ENCODE assay signal across 9 mouse cellular contexts in genomic region chr15:12789406-12789867, GRCm38 (mm10). TPM values are rescaled to one million over a fixed set of nuclear protein-coding genes. Genes with fewer than 3 reads are reported as not detected.
DNase-seq lines count a peak whose midpoint lies in the region; ATAC-seq and TF ChIP-seq lines count a peak whose summit lies in the region.
"Had no signal": no experiment of that assay in that cellular context is flagged by ENCODE, and none has a peak within 500 bp of the region (broad histone marks: within the 10 kb centered on the region; RNA-seq: fewer than 3 reads in every experiment).

No protein-coding gene starts in this region.

- H3K9ac ChIP-seq in lung, embryonic 14.5 days, result no peak overlapping the region
- no peak overlapping the region for H3K9ac ChIP-seq in limb, embryonic 13.5 days
- no peak overlapping the region for H3K9ac ChIP-seq in stomach, embryonic 15.5 days

- no peak overlapping the region for H3K4me3 ChIP-seq in lung, embryonic 14.5 days (ENCODE audit: low read depth, low read length)
- no peak overlapping the region for H3K4me3 ChIP-seq in limb, embryonic 13.5 days
- no peak overlapping the region for H3K4me3 ChIP-seq in stomach, embryonic 15.5 days (replicated peaks)
- no peak overlapping the region for H3K4me3 ChIP-seq in thymus, adult 2 months (ENCODE audit: control insufficient read depth, insufficient read depth, low read length)

- no peak for TF ChIP-seq CTCF in lung, embryonic 14.5 days (IDR thresholded peaks at IDR 0.05; ENCODE audit: low read depth)
- TF ChIP-seq CTCF in thymus, adult 2 months (IDR thresholded peaks at IDR 0.05; ENCODE audit: borderline replicate concordance, control insufficient read depth, extremely low read depth, insufficient read depth, low read length, poor library complexity), result no peak

- H3K4me2 ChIP-seq in lung, embryonic 14.5 days, result peak overlapping the region; percentile 21; the same call in 1 of the 2 replicates
- H3K4me2 ChIP-seq in limb, embryonic 13.5 days (replicated peaks), result peak overlapping the region; percentile 22; the same call in 1 of the 2 replicates
- peak overlapping the region; percentile 31; the same call in 1 of the 2 replicates for H3K4me2 ChIP-seq in stomach, embryonic 15.5 days

- DNase-seq in frontal cortex, postnatal 14 days (ENCODE audit: low spot score in 2 of 2), result no peak
- DNase-seq in lung, embryonic 14.5 days, result peak; percentile 52
- no peak for DNase-seq in lung, postnatal 36 days
- DNase-seq in thymus, adult 2 months, result no peak
- DNase-seq: left cerebral cortex, postnatal 4 days had no signal

- H3K4me1 ChIP-seq in lung, embryonic 14.5 days (ENCODE audit: insufficient read depth), result no peaks in the 10 kb centered on the region
- H3K4me1 ChIP-seq in limb, embryonic 13.5 days, result peaks cover 8% of the 10 kb centered on the region
- H3K4me1 ChIP-seq in stomach, embryonic 15.5 days, result peaks cover 5% of the 10 kb centered on the region; the same call in 1 of the 2 replicates
- H3K4me1 ChIP-seq in thymus, adult 2 months (replicated peaks; ENCODE audit: control insufficient read depth, insufficient read depth, low read length), result no peaks in the 10 kb centered on the region

- H3K9me3 ChIP-seq in lung, embryonic 14.5 days (ENCODE audit: low read depth, low read length), result no peaks in the 10 kb centered on the region
- no peaks in the 10 kb centered on the region for H3K9me3 ChIP-seq in limb, embryonic 13.5 days
- no peaks in the 10 kb centered on the region for H3K9me3 ChIP-seq in stomach, embryonic 15.5 days

- no peaks in the 10 kb centered on the region for H3K36me3 ChIP-seq in lung, embryonic 14.5 days (ENCODE audit: insufficient read depth)
- H3K36me3 ChIP-seq in limb, embryonic 13.5 days, result no peaks in the 10 kb centered on the region
- no peaks in the 10 kb centered on the region for H3K36me3 ChIP-seq in stomach, embryonic 15.5 days
- no peaks in the 10 kb centered on the region for H3K36me3 ChIP-seq in thymus, adult 2 months (ENCODE audit: control insufficient read depth, insufficient read depth, low read length)

- no peaks in the 10 kb centered on the region for H3K27me3 ChIP-seq in lung, embryonic 14.5 days (ENCODE audit: insufficient read depth, low read length)
- H3K27me3 ChIP-seq in limb, embryonic 13.5 days, result no peaks in the 10 kb centered on the region
- no peaks in the 10 kb centered on the region for H3K27me3 ChIP-seq in stomach, embryonic 15.5 days (replicated peaks)
- H3K27me3 ChIP-seq in thymus, adult 2 months (ENCODE audit: control insufficient read depth, insufficient read depth, low read length), result no peaks in the 10 kb centered on the region

- ATAC-seq in frontal cortex, adult (ENCODE audit: low TSS enrichment), result peak; percentile 62
- peak; percentile 81 for ATAC-seq in lung, embryonic 14.5 days (ENCODE audit: insufficient read depth)
- ATAC-seq in limb, embryonic 13.5 days (ENCODE audit: low FRiP score, low read depth), result no peak; the same call in 1 of the 2 replicates
- ATAC-seq in stomach, embryonic 15.5 days (ENCODE audit: insufficient read depth, low FRiP score, low read depth), result peak; percentile 89
- no peak for ATAC-seq in erythroid progenitor cell, adult 5-6 weeks (replicated peaks; ENCODE audit: low FRiP score, poor library complexity, severe bottlenecking)

- 0 out of 2 replicates have a peak overlapping the region, but pooled peaks have one; percentile 44 for H3K27ac ChIP-seq in lung, embryonic 14.5 days (ENCODE audit: low read depth)
- no peak overlapping the region for H3K27ac ChIP-seq in limb, embryonic 13.5 days
- H3K27ac ChIP-seq in stomach, embryonic 15.5 days, result peak overlapping the region; percentile 6
- H3K27ac ChIP-seq in thymus, adult 2 months (ENCODE audit: control insufficient read depth, insufficient read depth, low read length), result no peak overlapping the region

- no peak for TF ChIP-seq POLR2A in thymus, adult 2 months (IDR thresholded peaks at IDR 0.05; ENCODE audit: control insufficient read depth, extremely low read depth, insufficient read depth, low read length, poor library complexity)

- WGBS in lung, embryonic 14.5 days, result 18% methylated on average over 10 of the region's 10 CpGs
- 27% methylated on average over 10 of the region's 10 CpGs for WGBS in limb, embryonic 13.5 days
- 15% methylated on average over 10 of the region's 10 CpGs for WGBS in stomach, embryonic 15.5 days
- 62% methylated on average over 10 of the region's 10 CpGs for WGBS in thymus, adult 2 months

RNA-seq across cellular contexts. Expression of gene 6030458C11Rik, which starts 35.0 kb away (rescaled TPM):
- 35.0 and 35.1 TPM in 2 replicates for polyA plus RNA-seq in lung, embryonic 14.5 days (2014; fragmentation: Nextera tagmentation; extraction: Ambion mirVana)
- 49.7 and 51.1 TPM in 2 replicates for polyA plus RNA-seq in limb, embryonic 13.5 days (2015; fragmentation: Nextera tagmentation; extraction: Ambion mirVana)
- polyA plus RNA-seq in stomach, embryonic 15.5 days (2015; fragmentation: Nextera tagmentation; extraction: Ambion mirVana), result 37.8 and 38.5 TPM in 2 replicates
- total RNA-seq in erythroid progenitor cell, adult 5-6 weeks (2015; ENCODE audit: low replicate concordance), result 39.4 and 44.7 TPM in 2 replicates
- total RNA-seq in erythroid progenitor cell, adult 5-6 weeks (2017; ENCODE audit: low replicate concordance), result 37.5 and 39.1 TPM in 2 replicates
- 13.5 and 14.4 TPM in 2 replicates for polyA plus RNA-seq in thymus, adult 2 months (2012; rRNA removed)

RNA-seq across cellular contexts. Expression of gene Drosha, which starts 35.2 kb away (rescaled TPM):
- polyA plus RNA-seq in lung, embryonic 14.5 days (2014; fragmentation: Nextera tagmentation; extraction: Ambion mirVana), result 42.3 TPM in 2 replicates
- polyA plus RNA-seq in limb, embryonic 13.5 days (2015; fragmentation: Nextera tagmentation; extraction: Ambion mirVana), result 41.0 and 47.6 TPM in 2 replicates
- polyA plus RNA-seq in stomach, embryonic 15.5 days (2015; fragmentation: Nextera tagmentation; extraction: Ambion mirVana), result 28.1 and 31.8 TPM in 2 replicates
- total RNA-seq in erythroid progenitor cell, adult 5-6 weeks (2015; ENCODE audit: low replicate concordance), result 22.7 and 33.5 TPM in 2 replicates
- total RNA-seq in erythroid progenitor cell, adult 5-6 weeks (2017; ENCODE audit: low replicate concordance), result 22.1 and 37.8 TPM in 2 replicates
- 19.5 and 22.0 TPM in 2 replicates for polyA plus RNA-seq in thymus, adult 2 months (2012; rRNA removed)

RNA-seq across cellular contexts. Expression of gene Pdzd2, which starts 49.7 kb away (rescaled TPM):
- 21.7 and 24.1 TPM in 2 replicates for polyA plus RNA-seq in lung, embryonic 14.5 days (2014; fragmentation: Nextera tagmentation; extraction: Ambion mirVana)
- 28.6 TPM in 2 replicates for polyA plus RNA-seq in limb, embryonic 13.5 days (2015; fragmentation: Nextera tagmentation; extraction: Ambion mirVana)
- polyA plus RNA-seq in stomach, embryonic 15.5 days (2015; fragmentation: Nextera tagmentation; extraction: Ambion mirVana), result 26.9 and 28.3 TPM in 2 replicates
- 1.1 TPM in 1 of 2 replicates, not detected in the other for total RNA-seq in erythroid progenitor cell, adult 5-6 weeks (2015; ENCODE audit: low replicate concordance)
- 0.08 and 0.13 TPM in 2 replicates for total RNA-seq in erythroid progenitor cell, adult 5-6 weeks (2017; ENCODE audit: low replicate concordance)
- polyA plus RNA-seq in thymus, adult 2 months (2012; rRNA removed), result 3.1 and 4.2 TPM in 2 replicates

Comparison
In these comparisons a context has a peak if more than half of its experiments do, and no peak if none do; other contexts are left out.
1. ATAC-seq: peak in frontal cortex, adult (single experiment), lung, embryonic 14.5 days (single experiment) and stomach, embryonic 15.5 days (single experiment); none in limb, embryonic 13.5 days (single experiment) and erythroid progenitor cell, adult 5-6 weeks (single experiment).
2. H3K27ac ChIP-seq: peak in lung, embryonic 14.5 days (single experiment) and stomach, embryonic 15.5 days (single experiment); none in limb, embryonic 13.5 days (single experiment) and thymus, adult 2 months (single experiment).
3. Peak in every context shown above with its lines, with median percentiles within 50 percentile points of each other: H3K4me2 ChIP-seq.